Mouse (Mus musculus) ovary, postnatal 10 days (tissue): ENCODE results near the gene 9130213A22Rik.

Source experiments
- DNase-seq: peaks from one replicate; pipeline ENCODE4 v3.0.0; 2022; ENCODE audit warnings: low spot score

9130213A22Rik gene

DNA sequence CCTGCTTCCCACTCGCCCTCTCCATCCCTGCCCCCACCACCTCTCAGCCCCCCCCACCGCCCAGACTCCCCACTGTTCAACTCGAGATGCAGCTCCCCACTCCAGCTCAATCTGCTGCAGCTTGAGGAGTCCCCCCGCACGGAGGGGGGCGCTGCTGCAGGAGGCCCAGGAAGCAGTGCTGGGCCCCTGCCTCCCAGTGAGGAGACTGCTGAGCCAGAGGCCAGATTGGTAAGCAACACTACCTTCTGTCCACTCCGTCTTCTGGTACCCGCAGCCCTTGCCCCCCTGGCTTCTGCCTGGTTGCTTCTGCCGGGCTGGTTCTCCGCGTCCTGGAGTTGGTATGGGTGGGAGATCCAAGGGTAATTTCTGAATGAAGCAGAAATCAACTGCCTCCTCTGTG lies 15.5 kb downstream of the 9130213A22Rik start:
- DNase-seq, result no peak

DNA sequence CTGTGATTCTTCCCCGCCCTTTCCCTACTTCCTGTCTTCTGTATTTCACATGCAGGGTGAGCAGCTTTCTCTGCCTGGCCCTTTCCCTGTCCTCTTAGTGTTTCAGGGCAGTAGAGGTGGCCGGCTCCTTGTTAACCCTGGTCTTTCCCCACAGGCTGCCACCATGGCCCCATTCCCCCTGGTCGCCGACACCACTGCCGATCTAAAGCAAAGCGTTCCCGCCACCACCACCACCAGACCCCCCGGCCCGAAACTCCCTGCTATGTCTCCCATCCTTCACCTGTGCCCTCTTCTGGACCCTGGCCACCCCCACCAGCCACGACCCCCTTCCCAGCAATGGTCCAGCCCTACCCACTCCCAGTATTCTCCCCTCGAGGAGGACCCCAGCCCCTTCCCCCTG lies 16.1 kb downstream of the 9130213A22Rik start:
- DNase-seq, result no peak

DNA sequence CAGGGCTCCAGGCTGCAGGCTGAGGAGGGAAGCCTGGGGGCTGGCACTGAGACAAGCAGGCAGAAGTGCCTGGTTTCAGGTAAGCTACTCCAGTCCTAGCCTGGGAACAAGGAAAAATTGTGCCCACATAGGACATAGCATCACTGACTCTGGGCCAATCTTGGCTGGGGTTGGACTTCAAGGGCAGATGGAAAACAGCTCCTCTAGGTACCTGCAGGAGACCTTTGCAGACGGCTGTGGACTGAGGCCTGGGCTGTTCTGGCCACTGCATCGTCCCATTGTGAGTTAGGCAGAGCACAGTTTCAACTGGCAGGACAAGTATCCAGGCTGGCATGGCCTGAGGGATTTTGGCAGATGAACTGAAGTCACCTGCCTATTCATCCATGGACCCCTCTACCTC lies 16.6 kb downstream of the 9130213A22Rik start:
- DNase-seq, result no peak

DNA sequence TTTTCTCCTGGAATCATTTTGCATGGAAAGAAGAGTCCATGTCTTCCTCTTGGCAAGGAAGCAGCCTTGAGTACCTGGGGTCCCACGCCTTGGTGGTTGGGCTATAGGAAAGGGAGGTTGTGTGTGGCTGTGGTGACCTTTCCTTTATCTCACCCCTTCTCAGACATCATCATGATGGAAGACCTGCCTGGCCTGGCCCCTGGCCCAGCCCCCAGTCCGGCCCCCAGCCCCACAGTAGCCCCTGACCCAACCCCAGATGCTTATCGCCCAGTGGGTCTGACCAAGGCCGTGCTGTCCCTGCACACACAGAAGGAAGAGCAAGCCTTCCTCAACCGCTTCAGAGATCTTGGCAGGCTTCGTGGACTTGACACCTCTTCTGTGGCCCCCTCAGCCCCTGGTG lies 17.2 kb downstream of the 9130213A22Rik start:
- DNase-seq, result no peak

DNA sequence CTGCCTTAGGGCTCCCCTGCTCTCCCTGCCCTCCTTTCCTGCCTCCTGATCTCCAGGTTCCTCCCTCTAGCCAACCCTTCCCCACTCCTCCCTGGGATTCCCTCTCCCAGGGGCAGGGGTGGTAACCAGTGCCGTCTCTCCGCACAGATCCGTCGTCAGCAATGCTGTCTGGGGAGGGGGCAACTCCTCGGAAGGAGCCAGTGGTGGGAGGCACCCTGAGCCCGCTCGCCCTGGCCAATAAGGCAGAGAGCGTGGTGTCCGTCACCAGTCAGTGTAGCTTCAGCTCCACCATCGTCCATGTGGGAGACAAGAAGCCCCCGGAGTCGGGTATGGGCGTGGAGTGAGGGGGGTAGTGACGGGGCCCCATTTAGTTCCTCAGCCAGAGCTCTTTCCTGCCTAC lies 17.9 kb downstream of the 9130213A22Rik start:
- DNase-seq, result no peak

DNA sequence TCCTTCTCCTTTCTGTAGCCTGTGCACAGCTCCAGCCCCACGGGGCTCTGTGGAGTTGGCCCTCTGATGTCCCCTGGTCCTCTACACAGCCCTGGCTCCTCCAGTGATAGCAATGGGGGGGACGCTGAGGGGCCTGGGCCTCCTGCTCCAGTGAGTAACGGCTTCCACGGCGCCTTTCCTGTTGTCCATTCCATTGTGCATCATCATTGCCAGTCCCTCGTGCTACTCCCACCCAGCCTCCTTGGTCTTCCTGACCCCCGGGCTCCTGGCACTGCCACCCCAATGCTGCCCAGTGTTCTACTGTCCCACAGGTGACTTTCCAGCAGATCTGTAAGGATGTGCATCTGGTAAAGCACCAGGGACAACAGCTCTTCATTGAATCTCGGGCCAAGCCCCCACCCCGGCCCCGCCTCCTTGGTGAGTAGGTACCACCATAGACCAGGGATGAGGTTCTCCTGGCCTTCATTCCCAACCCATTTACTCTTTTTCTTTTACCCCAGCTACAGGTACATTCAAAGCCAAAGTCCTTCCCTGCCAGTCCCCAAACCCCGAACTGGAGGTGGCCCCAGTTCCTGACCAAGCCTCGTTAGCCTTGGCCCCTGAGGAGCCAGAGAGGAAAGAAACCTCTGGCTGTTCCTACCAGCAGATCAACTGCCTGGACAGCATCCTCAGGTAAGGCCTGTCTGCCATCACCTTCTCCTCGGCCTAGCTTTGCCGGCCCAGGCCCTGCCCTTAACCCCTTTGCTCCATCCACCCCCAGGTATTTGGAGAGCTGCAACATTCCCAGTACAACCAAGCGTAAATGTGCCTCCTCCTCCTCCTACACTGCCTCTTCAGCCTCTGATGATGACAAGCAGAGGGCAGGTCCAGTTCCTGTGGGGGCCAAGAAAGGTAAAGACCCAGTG lies 18.6 kb downstream of the 9130213A22Rik start:
- DNase-seq, result no peak

DNA sequence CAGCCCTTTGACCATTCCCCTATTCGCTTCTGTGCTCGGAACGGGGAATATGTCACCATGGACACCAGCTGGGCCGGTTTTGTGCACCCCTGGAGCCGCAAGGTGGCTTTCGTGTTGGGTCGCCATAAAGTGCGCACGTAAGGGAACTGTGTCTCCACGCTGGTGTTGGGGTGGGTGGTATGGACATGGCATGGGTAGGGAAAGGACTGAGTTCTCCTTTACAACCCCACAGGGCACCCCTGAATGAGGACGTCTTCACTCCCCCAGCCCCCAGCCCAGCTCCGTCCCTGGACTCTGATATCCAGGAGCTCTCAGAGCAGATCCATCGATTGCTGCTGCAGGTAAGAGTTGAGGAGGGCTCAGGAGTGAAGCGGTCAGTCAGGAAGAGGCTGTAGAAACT lies 19.3 kb downstream of the 9130213A22Rik start:
- DNase-seq, result no peak

DNA sequence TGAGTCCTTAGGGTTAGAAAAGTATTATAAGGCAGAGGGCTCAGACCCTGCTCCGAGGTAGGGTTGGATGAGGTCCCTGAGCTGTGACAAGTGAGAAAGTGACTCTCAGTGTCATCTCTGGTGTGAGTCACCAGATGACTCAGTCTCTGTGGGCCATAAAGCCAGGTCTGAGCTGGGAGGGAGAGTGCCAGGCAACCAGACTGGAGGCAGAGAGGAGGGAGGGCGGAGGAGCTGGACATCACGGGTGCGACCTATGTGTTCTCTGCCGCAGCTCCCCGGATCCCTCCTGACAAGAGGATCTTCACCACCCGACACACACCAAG lies 20.0 kb downstream of the 9130213A22Rik start:
- no peak for DNase-seq

DNA sequence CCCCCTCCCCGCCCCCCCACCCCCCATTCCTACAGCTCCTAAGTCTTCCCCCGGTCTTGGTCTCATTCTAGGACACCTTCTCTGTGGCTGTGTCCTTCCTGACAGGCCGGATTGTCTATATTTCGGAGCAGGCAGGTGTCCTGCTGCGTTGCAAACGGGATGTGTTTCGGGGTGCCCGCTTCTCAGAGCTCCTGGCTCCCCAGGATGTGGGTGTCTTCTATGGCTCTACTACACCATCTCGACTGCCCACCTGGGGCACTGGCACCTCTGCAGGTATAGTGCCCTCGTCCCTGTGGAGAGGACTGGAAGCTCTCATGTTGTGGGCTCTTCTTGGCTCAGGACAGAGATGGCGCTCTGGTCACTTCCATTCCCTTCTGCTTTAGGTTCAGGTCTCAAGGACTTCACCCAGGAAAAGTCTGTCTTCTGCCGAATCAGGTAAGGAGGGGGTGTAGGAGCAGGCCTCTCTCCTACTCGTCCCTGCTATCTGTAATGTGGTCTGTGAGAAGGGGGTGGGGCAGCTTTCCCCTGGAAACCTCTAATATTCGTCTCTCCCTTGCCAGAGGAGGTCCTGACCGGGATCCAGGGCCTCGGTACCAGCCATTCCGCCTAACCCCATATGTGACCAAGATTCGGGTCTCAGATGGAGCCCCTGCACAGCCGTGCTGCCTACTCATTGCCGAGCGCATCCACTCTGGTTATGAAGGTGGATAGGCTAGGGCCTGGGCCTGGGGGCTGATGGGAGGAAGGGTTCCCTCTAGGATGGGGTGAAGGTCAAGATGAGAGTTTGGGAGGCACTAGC lies 20.6 kb downstream of the 9130213A22Rik start:
- DNase-seq, result no peak

DNA sequence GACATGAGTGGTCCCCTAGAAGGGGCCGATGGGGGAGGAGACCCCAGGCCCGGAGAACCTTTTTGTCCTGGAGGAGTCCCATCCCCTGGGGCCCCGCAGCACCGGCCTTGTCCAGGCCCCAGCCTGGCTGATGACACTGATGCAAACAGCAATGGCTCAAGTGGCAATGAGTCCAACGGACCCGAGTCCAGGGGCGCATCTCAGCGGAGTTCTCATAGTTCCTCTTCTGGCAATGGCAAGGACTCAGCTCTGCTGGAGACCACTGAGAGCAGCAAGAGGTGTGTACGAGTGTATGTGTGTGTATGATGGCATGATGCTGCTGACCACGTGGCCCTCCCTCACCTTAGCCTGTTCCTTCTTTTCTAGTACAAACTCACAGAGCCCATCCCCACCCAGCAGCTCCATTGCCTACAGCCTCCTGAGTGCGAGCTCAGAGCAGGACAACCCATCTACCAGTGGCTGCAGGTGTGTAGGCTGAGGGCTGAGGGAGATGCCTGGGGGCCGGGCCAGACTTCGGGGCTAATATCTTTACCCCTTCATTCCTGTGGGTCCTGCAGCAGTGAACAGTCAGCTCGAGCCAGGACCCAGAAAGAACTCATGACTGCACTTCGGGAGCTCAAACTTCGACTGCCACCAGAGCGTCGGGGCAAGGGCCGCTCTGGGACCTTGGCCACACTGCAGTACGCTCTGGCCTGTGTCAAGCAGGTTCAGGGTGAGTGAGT lies 21.6 kb downstream of the 9130213A22Rik start:
- DNase-seq, result no peak

DNA sequence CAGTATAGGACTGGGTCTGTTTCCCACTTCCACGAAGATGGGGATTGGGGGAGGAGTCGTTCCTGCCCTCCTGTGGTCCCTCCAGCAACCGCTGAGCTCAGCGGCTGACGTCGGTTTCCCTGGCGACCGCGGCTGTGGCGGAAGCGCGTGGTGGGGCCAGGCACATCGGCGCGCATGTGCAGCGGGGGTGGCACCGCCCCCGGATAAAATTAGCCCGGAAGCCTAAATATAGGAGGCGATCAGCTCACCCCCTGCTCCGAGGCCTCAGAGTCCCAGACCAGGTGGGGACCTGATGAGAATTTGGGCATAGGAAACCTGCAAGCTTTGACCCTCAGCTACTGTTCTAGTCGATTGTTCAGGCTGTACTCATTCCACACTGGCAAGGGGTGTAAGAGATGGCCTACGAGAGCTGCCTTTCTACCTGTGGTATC lies 22.5 kb downstream of the 9130213A22Rik start:
- peak; percentile 68 for DNase-seq

DNA sequence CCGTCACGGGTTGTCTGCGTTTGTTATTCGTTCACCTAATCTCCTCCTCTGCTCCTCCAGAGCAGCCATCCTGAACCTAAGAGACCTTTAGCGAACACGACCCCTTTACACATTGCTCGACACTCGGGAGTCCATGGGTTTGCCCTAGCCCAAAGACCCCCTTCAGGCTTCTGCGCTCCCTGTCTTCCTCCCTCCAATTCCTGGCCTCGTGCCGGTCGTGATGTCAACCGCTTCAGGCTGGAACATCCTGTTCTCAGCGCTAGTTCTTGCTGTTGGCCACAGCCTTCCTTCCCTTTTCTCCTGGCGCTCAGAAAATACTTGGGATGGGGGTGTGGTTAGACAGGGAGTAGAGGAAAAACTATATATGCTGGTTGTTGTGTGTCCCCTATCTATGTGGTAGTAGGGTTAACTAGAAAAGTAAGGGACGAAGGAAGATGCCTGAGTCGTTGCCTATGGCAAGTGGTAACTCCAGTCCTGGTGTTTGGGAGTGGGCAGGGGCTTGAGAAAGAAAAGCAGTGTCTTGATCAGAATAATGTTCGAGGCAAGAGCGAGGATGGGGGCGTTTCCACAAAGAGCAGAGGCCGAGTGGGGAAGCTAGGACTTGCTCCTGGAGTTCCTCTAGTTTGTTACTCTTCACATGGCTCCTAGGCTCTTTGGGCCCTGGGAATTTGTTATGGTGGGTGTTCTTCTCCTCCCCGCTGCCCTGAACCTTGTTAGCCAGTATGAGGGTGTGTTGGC lies 23.0 kb downstream of the 9130213A22Rik start:
- peak; percentile 56 for DNase-seq

DNA sequence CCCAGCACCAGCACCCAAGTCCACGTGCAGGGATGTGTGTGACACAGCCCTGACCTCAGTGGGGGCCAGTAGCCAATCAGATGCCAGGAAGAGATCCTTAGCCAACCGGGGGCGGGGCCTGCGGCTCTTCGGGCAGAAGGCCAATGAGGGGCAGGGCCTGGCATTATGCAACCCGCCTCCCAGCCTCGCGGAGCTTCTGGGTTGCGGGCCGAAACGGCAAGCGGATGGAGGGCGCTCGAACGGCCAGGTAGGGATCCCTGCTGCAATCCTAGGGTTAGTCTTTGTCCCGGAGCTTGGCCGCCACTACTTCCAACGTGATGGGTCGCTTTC lies 23.7 kb downstream of the 9130213A22Rik start:
- DNase-seq, result peak; percentile 80

DNA sequence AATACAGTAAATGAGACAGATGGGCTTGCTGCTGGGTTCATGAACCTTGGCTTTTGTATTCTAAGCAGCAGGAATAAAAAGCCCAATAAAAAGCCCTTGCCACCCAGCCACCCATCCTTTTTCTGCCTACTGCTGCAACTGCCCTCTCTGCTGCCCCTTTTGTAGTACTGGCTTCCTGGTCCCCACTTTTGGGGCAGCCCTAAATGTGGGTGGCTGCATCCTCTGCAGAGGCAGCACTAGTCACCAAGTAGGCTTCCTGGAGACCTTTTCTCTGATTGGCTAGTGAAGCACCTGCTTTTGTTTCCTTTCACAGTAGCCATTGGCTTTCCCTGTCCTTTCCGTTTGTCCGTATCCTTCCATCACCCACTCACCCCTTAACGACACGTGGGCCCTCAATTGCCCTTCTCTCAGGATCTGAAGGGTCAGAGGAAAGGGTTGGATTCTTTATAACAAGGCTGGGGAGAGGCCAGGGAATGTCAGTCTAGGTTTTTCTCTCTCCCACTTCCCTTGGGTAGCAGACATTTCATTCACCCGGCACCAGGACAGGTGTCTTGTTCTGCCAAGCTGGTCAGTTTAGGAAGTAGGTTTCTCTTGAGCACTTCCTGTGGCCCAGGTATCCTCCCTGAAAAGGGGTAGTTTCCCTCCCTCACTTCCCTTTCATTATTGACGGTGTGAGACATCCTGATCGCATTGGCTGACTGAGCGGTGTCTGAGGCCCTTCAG lies 24.2 kb downstream of the 9130213A22Rik start:
- DNase-seq, result no peak

DNA sequence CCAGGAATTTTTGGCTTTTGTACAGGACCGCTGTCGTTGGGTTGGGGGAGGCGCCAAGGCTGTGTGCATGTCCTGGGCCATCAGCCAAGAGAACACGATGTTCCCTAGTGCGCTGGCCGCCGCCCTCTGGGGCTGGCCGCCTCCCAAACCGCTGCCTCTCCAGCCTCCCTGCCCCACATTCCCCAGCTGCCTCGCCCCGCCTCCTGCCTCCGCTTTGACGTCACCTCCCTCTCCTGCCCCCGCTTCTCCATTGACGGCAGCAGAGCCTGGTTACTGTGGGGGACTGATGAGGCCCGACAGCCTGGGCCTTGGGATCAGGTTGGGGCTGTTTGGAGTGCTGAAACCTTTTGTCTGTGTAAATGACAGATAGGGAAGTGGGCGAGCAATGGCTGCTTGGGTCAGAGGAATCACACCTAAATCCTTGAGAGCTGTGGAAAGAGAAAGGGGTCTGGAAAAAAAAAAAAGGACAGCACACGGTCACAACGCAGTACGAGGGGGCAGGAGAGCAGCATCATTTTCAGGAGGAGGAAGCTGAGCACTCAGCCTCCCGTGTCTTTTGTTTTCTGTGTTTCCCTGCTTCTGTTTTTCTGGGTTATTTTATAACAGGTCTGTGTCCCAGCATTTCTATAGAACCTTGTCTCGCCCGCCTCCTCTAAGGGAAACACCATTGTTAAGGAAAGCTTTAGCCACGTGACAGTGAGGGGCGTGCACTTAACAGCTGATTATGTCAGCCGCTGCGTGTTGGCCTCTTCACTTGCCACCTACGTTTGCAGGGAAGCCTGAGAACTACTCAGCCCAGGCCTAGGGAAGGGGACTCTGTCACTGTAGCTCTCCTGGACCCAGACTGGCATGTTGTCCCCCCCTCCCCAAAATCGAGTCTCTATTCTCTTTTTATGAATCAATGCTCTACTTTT lies 25.1 kb downstream of the 9130213A22Rik start:
- peak; percentile 98 for DNase-seq

DNA sequence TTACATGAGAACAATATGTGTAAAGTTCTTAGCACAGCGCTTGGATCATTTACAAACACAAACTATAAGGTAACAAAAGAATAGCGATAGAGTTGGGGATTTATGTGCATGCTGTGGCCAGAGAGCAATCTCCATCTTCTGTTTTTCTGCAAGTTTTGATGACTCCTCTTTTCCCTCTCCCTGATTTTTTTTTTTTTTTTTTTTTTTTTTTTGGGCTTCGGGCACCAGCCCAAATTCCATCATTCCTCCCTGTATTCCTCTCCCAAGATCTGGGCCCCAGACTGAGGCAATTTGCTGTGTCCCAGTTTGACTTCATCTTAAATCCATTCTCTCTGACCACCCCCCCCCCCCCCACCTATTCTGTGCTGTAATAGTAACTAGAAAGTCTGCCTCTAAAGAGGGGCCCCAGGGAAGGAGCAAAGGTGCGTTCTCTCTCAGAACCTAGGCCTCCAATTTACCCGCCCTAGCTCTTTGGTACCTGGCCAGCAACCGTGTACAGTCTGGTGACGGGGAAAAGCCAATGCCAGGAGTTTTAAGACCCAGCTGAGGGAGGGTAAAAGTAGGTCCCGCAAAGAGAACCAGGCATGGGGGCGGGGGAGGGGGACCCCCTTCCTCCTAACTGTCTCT lies 25.9 kb downstream of the 9130213A22Rik start:
- no peak for DNase-seq

DNA sequence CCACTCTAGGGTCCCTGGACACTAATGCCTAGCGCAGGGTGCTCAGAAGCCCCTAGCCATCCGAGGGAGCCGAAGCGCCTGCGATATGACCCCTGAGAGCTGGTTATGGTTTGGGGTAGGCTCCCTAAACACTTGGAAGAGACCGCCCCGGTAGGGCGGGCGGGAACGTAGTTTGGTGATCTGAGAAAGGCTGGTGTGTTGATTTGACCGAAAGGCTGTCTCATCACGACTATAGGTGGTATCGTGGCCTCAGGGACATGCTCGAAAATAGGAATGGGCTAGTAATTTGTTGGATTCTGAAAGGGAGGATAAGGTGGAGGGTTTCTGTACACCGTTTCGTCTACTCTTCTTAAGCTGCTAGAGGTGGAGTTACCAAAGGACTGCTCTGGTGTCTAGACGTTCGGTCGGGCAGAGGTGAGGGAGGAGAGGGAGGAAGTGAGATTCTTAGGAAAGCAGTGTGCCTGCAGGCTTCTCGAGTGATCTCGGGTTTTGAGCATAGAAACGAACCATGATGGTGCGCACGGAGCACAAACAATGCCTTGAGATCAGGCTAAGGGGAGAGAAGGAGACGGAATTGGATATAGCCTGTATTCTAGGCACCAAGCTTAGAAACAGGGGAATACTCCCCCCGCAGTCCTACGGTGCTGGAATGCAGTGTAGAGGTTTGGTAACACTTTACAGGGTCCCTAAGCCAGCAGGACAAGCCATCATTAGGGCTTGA lies 26.7 kb downstream of the 9130213A22Rik start:
- DNase-seq, result no peak

DNA sequence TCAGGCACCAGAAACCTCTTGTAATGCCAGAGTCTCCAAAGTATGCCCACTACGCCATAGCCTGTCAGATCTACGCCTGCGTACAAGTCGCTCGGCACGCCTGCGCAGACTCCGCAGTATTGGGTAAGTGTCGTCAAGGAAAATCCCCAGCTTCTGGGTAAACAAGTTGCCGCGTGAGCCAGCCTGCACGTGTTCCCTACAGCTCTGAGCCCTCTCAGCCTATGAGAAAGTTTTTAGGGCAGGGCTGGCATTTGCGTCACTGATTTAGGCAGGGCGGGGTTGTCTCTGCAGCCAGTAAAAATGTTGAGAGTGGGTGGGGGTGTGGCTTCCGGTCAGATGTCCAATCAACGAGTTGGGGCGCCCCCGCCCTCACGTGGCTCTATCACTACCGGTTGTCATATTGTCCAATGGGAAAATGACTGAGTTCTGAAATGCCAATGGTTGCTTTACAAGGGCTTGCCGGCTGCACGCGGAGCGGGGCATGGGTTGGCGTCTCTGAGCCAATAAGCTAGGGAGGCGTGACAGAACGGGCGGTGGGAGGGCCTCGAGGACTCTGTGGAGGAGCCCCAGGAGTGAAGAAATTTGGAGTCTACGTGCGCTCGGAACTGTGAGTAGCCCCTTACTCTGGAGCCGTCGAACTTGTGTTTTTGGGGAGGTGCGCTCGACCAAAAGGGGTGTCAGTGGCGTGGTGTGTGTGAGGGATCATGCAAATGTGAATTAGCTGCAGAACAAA lies 27.5 kb downstream of the 9130213A22Rik start, which contains the start of gene Per1:
Gene Per1 (plus strand): TSS at position 521 of the 733 bp plus-strand sequence.
- peak; percentile 83 for DNase-seq
